Mouse (Mus musculus): ENCODE data around the gene Drd4.

The Drd4 gene

DNA sequence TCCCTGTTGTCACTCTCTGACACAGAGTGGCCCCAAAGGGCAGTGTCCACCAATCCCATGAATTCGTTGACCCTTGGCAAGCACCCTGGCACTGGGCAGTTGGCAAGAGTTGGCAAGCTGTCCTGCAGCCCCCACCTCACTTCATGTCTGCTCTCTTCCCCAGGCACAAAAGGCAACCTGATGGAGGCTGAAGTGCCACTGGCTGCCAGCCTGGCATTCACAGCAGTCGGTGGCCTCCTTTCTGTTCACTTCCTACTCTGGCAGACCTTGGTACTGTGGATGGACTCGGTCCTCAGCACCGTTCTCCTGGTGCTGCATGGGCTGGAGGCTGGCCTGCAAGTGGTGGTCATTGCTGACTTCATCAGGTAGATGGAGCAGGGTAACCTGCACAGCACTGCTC is 43.9 kb downstream of the Drd4 start:
- DNase-seq = peak in 1 of 2 experiments; percentile 34

DNA sequence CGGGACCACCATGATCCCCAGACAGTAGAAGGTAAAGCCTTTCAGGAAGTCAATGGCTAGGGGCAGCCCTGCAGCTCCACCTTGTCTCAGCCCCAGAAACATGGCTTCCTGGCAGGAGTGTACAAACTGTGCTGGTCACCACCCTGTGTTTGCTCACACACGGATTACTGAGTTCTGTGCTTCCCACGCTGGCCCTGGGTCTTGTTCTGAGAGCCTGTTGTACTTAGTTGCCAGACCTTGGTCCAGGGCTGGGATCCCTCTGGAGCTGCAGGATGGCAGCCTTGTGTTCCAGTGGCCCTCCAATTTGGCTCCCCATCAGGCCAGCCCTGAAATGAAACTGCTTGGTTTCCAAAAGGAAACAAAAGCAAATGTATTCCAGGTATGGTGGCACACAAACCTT is 44.5 kb downstream of the Drd4 start:
- no peak for DNase-seq

DNA sequence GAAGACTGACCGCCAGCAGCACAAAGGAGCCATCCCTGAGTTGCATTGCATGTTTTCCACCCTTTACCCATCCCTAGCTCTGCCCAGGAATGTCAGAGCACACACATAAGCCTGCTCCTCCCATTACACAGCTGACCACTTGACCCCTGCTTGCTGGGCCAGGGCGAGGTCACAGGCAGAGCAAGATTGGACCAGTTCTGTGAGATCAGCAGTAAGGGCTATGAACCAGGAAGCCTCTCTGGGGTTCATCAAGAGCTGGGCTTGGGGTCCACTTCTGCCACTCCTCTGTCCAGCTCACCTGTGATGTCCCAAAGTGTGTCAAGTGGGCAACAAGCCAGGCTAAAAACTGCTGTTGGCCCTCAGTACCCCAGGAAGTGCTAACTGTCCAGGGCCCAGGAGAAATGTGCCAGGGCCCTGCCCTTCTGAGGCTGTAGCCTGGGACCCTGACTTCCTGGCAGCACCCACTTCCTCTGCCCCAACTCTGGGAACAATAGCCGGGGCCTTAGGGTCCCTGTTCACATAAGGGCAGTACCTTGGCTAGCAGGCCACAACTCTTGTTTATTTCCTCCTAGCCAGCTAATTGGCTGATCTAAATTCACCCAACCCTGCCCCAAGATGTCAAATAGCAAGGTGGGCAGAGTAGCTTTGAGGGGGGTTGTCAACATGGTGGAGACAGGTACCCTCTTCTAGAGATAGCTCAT is 46.1 kb downstream of the Drd4 start:
- peak; percentile 57 to 65 for DNase-seq

DNA sequence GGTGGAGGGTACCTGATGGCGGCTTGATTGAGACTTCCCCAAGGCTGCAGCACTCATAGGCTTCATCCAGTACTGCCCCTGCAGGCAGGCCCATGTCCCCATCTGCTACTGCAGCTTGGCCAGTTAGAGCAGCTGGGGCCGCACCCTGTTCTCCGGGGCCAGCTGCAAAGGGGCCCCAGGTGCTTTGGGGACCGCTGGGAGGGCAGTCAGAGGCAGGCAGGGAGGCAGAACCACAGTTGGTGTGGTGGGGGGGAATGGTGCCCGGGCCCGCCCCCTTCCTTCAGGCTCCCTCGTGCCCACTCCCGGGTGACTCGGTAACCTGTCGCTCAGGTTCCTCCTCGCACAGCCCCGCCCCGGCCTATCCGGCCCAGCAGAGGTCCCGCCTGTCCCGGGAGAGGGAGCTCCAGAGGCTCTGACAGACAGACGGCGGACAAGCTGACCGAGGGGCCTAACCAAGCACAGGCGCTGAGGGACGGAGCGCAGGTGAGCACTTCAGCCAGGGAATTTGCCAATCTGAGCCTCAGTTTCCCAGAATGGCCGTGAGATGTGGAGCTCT is 46.8 kb downstream of the Drd4 start, which contains the start of gene Eps8l2:
TSS of gene Eps8l2 (plus strand) at position 305 of the 556 bp plus-strand sequence.
- peak; percentile 90 to 91 for DNase-seq

DNA sequence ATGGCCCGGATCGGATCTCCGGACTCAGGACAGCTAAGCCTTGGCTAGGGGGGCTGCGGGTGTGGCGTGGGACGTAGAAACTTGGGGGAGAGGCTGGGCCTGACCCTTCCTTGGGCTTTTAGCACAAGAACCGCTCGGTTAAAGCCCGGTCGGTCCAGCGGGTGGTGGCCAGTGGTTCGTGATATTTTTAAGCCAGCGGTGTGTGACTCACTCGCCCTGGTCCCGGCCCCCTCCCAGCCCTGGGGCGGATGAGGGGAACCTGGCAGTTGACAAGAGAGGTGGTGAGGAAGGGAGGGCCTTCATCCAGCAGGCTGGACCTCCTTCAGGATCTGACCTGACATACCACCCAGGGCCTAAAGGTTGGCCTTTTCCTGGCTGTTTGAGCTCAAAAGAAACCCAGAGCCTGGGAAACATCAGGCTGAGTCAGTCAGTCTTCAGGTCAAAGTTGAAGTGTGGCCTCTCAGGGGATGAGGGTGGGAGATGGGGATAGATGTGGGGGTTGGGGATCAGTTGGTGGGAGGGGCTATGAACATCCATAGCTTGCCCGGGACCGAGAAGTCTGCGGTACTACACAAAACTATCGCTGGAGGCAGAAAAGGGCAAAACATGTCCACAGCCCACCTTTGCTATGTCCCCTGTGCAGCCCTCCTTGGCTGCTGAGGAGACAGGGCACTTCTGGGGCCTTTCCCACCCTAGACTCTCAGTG is 47.6 kb downstream of the Drd4 start:
- peak; percentile 21 to 52 for DNase-seq

DNA sequence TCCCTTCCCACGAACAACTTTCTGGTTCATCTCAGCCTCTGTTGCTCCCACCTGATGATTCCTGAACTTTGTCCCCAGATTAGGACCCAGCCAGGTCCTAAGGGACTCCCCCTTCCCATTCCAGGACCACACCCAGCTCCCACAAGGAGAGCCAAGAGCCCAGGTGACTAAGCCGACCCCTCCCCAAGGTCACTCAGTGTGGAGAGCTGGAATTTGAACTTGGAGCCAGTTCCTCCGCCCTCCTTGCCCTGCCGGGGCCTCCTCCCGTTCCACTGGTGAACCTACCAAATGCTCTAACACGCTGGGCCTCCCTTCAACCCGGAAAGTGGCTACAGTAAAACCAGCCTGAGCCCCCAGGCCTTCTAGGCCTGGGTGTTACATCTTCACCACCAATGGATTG is 48.2 kb downstream of the Drd4 start:
- DNase-seq = peak; percentile 75 to 77

DNA sequence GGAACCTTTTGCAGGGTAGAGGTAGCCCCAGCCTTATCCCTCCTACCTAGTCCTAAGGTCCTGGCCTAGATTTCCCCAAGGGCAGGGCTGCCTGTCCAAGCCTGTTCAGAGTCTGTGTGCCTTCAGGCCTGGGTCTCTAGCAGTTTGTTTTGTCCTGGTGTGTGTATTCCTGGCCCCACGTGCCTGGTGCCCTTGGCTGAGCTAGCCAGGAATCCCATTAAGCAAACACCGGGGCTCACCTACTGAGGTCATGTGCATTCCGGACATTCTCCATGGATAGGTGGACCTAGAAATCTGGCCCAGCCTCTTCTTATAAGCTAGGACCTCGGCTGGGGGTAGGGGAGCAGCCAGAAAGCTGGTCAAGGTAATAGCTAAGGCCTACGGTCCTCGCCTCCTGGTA is 48.7 kb downstream of the Drd4 start:
- peak; percentile 81 to 92 for DNase-seq

DNA sequence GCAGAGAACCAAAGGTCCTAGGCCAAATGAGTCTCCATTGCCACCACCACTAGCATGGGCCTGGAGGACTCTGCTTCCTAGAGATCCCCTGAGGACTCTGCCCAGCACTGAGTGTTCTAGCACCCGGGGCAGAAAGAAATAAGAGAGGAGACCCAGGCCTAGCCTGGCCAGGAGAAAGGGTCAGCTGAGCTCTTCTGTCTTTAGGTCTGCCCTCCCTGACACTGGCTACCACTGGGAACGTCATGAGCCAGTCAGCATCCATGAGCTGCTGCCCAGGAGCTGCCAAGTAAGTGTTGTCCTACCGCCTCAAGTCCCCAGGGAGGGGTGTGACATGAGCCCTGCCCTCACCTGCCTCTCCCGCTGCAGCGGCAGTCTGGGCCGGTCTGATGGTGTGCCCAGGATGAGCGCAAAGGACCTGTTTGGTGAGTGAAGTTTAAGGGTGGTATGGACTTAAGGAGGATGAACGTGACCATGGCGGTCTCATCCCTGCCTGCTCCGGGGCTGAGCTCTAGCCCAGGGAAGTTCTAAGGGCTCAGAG is 50.0 kb downstream of the Drd4 start:
- DNase-seq = no peak

DNA sequence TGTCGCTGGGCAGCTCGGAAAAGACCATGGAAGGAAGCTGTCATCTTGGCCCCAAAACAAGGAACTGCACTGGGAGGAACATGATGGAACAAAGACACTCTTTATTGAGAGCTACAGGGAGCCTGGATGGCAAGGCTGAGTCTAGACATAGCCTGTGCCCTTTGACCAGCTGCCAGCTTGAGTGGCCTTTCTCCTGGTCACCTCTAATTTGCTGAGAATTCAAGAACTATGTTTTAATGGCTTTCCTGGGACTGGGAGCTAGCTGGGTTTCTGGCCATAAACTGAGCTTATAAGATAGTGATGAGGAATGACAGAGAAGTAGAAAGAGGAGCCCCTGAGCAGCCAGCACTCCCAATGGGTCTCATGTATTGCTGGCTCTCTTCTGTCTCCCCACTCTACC is 51.4 kb downstream of the Drd4 start:
- peak; percentile 34 to 67 for DNase-seq

DNA sequence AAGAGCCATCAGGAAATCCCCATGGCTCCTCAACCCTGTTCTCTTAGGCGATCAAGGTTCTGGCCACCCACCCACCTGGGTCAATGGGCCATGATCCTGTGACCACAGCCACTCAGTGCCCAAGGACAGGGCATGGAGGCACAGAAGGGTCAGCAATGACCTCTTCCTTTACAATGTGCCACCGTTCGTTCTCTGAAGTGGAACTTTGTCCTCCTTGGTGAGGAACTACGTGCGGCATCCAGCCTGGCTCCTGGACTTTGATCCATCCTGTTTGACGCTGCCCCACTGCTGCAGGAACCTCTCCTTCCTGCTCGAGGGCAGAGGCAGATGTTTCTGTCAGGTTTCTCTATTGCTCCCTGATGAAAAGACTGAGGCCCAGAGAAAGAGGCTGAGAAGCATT is 51.9 kb downstream of the Drd4 start:
- peak; percentile 71 to 84 for DNase-seq

DNA sequence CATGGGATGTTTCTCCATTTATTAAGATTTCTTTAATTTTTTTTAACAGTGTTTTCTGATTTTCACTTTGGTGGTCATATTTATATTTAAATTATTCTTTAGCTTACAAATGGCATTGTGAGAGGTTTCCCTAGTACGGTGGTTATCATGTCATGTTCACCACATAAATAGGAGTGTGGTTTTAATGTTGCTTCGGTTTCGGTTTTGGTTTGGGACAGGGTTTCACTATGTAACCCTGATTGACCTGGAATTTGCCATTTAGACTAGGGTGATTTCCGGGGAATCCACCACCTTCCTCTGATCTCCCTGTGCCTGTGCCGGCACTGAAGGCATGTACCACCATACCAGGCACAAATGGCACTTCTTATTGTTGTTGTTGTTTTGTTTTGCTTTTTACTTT is 53.0 kb downstream of the Drd4 start:
- DNase-seq = no peak

Measured in kidney, postnatal 36 days (tissue).